9 mouse cellular contexts compared by ENCODE assay signal in the genomic region with DNA sequence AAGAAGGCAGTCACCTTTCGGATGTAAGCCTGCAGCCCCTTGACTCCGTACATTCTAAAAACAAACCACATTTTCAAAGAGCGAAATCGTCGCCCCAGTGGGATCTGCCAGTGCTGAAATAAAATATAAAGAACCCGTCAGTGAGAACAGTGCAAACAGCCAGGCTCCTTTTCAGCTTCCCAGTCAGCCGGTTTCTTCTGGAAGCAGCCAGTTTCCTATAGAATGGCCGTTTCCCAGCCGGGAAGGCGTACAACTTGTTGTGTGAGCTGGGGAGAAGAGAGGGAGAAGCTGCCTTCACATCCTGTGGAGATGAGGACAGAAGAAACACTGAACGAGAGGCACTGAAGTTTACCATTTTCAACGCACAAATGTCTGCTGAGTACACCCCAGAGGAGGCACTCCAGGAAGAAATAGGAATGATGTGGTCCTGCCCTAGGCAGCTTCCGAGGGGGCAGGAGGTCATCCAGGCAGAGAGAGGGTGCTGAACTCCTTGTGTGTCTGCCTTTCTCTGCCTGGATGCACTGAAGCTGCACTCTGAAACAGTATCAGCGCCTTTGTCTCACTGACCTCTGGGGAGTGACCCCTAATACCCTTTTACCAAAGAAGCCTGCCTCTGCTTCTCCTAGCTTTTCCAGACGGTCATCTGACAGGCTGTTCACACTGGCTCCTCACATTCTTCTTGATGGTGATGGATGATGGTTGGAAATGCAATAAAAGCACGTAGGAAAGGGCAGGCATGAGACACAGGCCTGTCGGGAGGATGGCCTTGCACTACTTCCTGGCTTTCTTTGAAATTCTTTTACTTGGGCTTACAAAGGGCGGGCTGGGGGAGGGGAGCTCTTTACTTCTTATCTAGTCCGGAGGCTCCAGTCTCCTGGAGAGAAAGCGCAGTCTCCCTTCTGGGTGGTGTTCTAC. TPM values are rescaled to one million over a fixed set of nuclear protein-coding genes. Genes with fewer than 3 reads are reported as not detected.
DNase-seq lines count a peak whose midpoint lies in the region; ATAC-seq and TF ChIP-seq lines count a peak whose summit lies in the region.
"Had no signal": no experiment of that assay in that cellular context is flagged by ENCODE, and none has a peak within 500 bp of the region (broad histone marks: within the 10 kb centered on the region; RNA-seq: fewer than 3 reads in every experiment).

No protein-coding gene starts in this region.

- DNase-seq in kidney, adult 2 months, result peak; percentile 35
- no peak for DNase-seq in kidney, adult 18-20 months
- DNase-seq in embryo, embryonic 11.5 days (ENCODE audit: low read depth, low spot score), result peak; percentile 64
- peak; percentile 18 for DNase-seq in hindbrain, postnatal 0 days (ENCODE audit: low spot score)
- no peak for DNase-seq in frontal cortex, postnatal 36 days (ENCODE audit: low spot score in 2 of 2)
- no peak for DNase-seq in frontal cortex, postnatal 14 days (ENCODE audit: low spot score in 2 of 2)
- no peak for DNase-seq in lung, postnatal 10 days

- 48% methylated on average over 20 of the region's 20 CpGs for WGBS in kidney, adult 2 months
- WGBS in hindbrain, postnatal 0 days, result 21% methylated on average over 20 of the region's 20 CpGs
- WGBS in midbrain, embryonic 16.5 days, result 8% methylated on average over 20 of the region's 20 CpGs

- no peak for TF ChIP-seq POLR2A in kidney, adult 2 months (IDR thresholded peaks at IDR 0.05; ENCODE audit: low read depth, low read length)

- H3K27me3 ChIP-seq in kidney, adult 2 months (replicated peaks; ENCODE audit: control insufficient read depth, insufficient read depth, low read length), result no peaks in the 10 kb centered on the region
- no peaks in the 10 kb centered on the region for H3K27me3 ChIP-seq in hindbrain, postnatal 0 days (ENCODE audit: insufficient read depth, low read length)
- H3K27me3 ChIP-seq in midbrain, embryonic 16.5 days (ENCODE audit: control insufficient read depth, insufficient read depth, low read depth, low read length), result no peaks in the 10 kb centered on the region

- H3K9ac ChIP-seq in hindbrain, postnatal 0 days (replicated peaks; ENCODE audit: low read length), result peak overlapping the region; percentile 38; the same call in 1 of the 2 replicates
- peak overlapping the region; percentile 37 for H3K9ac ChIP-seq in midbrain, embryonic 16.5 days (ENCODE audit: low read depth, low read length)

- peak overlapping the region; percentile 47 for H3K4me2 ChIP-seq in hindbrain, postnatal 0 days (ENCODE audit: low read depth, low read length)
- H3K4me2 ChIP-seq in midbrain, embryonic 16.5 days (ENCODE audit: low read length), result peak overlapping the region; percentile 51

- H3K4me1 ChIP-seq in kidney, adult 2 months (ENCODE audit: control insufficient read depth, insufficient read depth, low read length), result no peaks in the 10 kb centered on the region
- no peaks in the 10 kb centered on the region; the same call in 1 of the 2 replicates for H3K4me1 ChIP-seq in hindbrain, postnatal 0 days (ENCODE audit: insufficient read depth, low read length)
- peaks cover 20% of the 10 kb centered on the region for H3K4me1 ChIP-seq in midbrain, embryonic 16.5 days (ENCODE audit: control insufficient read depth, insufficient read depth, low read length)

- peak; percentile 31; the same call in 1 of the 2 replicates for ATAC-seq in hindbrain, postnatal 0 days
- ATAC-seq in midbrain, embryonic 16.5 days, result peak; percentile 25; the same call in 1 of the 2 replicates

- no peak overlapping the region for H3K4me3 ChIP-seq in kidney, adult 2 months (ENCODE audit: insufficient read depth, low read depth, low read length)
- H3K4me3 ChIP-seq in hindbrain, postnatal 0 days (ENCODE audit: low read length), result no peak overlapping the region
- peak overlapping the region; percentile 21; the same call in 1 of the 2 replicates for H3K4me3 ChIP-seq in midbrain, embryonic 16.5 days (ENCODE audit: low read depth, low read length)

- H3K27ac ChIP-seq in kidney, adult 2 months (ENCODE audit: insufficient read depth, low read depth, low read length), result no peak overlapping the region
- H3K27ac ChIP-seq in hindbrain, postnatal 0 days, result peak overlapping the region; percentile 70
- H3K27ac ChIP-seq in midbrain, embryonic 16.5 days (ENCODE audit: low read length), result peak overlapping the region; percentile 80

- H3K36me3 ChIP-seq in kidney, adult 2 months (ENCODE audit: control insufficient read depth, insufficient read depth, low read length), result no peaks in the 10 kb centered on the region
- H3K36me3 ChIP-seq in hindbrain, postnatal 0 days (ENCODE audit: insufficient read depth, low read length), result no peaks in the 10 kb centered on the region
- no peaks in the 10 kb centered on the region for H3K36me3 ChIP-seq in midbrain, embryonic 16.5 days (ENCODE audit: control insufficient read depth, insufficient read depth, low read length)
- H3K36me3 ChIP-seq: G1E had no signal

- no peaks in the 10 kb centered on the region for H3K9me3 ChIP-seq in hindbrain, postnatal 0 days (ENCODE audit: low read length)
- no peaks in the 10 kb centered on the region for H3K9me3 ChIP-seq in midbrain, embryonic 16.5 days (replicated peaks; ENCODE audit: control insufficient read depth, low read length, poor library complexity, severe bottlenecking)

- no peak for TF ChIP-seq CTCF in kidney, adult 2 months (conservative IDR thresholded peaks at IDR 0.05; ENCODE audit: insufficient read depth, insufficient read length, low read depth, low read length)
- TF ChIP-seq CTCF in hindbrain, postnatal 0 days (IDR thresholded peaks at IDR 0.05; ENCODE audit: low read depth), result no peak

RNA-seq across cellular contexts. Expression of a gene that starts 13.7 kb away (rescaled TPM):
- 0.10 and 0.28 TPM in 2 replicates for polyA plus RNA-seq in kidney, adult 2 months (2012; rRNA removed)
- total RNA-seq in hindbrain, postnatal 0 days (2014; rRNA removed), result 10.7 and 11.3 TPM in 2 replicates
- polyA plus RNA-seq in hindbrain, postnatal 0 days (2015; fragmentation: Nextera tagmentation; extraction: Ambion mirVana), result 7.0 and 8.8 TPM in 2 replicates
- 7.1 and 8.7 TPM in 2 replicates for polyA plus RNA-seq in midbrain, embryonic 16.5 days (2015; fragmentation: Nextera tagmentation; extraction: Ambion mirVana)

Comparison
In these comparisons a context has a peak if more than half of its experiments do, and no peak if none do; other contexts are left out.
1. DNase-seq: peak in kidney, adult 2 months (single experiment), embryo, embryonic 11.5 days (single experiment) and hindbrain, postnatal 0 days (single experiment); none in kidney, adult 18-20 months (single experiment), frontal cortex, postnatal 36 days (0 of 2), frontal cortex, postnatal 14 days (0 of 2) and lung, postnatal 10 days (single experiment).